In the genomic region with DNA sequence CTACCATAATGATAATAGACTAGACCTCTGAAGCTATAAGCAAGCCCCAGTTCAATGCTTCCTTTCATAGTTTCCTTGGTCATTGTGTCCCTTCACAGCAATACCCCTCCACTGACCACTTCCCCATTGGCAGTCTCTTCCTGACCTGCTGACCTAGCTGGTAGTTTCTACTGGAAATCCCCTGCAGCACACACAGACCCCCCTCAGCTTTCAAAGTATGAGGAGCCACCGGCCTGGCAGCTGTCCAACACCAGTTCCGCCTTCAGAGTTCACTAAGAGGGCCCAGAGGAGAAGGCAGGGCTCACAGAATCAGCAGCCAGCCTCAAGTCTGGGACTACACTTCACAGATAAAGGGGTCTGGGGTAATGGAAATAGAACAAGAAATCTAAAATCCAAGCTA, we compare ENCODE assay signal across 9 mouse cellular contexts. TPM values are rescaled to one million over a fixed set of nuclear protein-coding genes. Genes with fewer than 3 reads are reported as not detected.
DNase-seq lines count a peak whose midpoint lies in the region; ATAC-seq lines count a peak whose summit lies in the region.
"Had no signal": no experiment of that assay in that cellular context is flagged by ENCODE, and none has a peak within 500 bp of the region (broad histone marks: within the 10 kb centered on the region; RNA-seq: fewer than 3 reads in every experiment).

No protein-coding gene starts in this region.

- H3K9me3 ChIP-seq in heart, embryonic 11.5 days (replicated peaks; ENCODE audit: control insufficient read depth, low read length) = no peaks in the 10 kb centered on the region
- H3K9me3 ChIP-seq in kidney, embryonic 15.5 days (replicated peaks) = no peaks in the 10 kb centered on the region
- no peaks in the 10 kb centered on the region for H3K9me3 ChIP-seq in hindbrain, embryonic 12.5 days (replicated peaks)

- no peak for DNase-seq in heart, postnatal 10 days
- peak; percentile 53 to 56 for DNase-seq in spleen, adult 18-20 months
- no peak for DNase-seq in spleen, adult 12 weeks (ENCODE audit: low spot score)
- peak; percentile 51 for DNase-seq in splenic B cell, adult 2 months (ENCODE audit: low read depth, low spot score)
- DNase-seq in urinary bladder, postnatal 10 days (ENCODE audit: low spot score) = no peak
- DNase-seq: cerebellum, adult 11 months had no signal

- no peak overlapping the region for H3K4me3 ChIP-seq in heart, embryonic 11.5 days (ENCODE audit: low read depth, low read length)
- H3K4me3 ChIP-seq in kidney, embryonic 15.5 days (replicated peaks) = no peak overlapping the region
- H3K4me3 ChIP-seq in hindbrain, embryonic 12.5 days = no peak overlapping the region

- intact Hi-C loops in heart, postnatal 10 days (cut with DNase I) = no loop called here

- H3K27ac ChIP-seq in heart, embryonic 11.5 days (ENCODE audit: low read depth, low read length) = peak overlapping the region; percentile 57; the same call in 1 of the 2 replicates
- peak overlapping the region; percentile 85 for H3K27ac ChIP-seq in kidney, embryonic 15.5 days
- H3K27ac ChIP-seq in hindbrain, embryonic 12.5 days = no peak overlapping the region

- ATAC-seq in heart, embryonic 11.5 days (replicated peaks; ENCODE audit: insufficient number of reproducible peaks, low FRiP score, low TSS enrichment) = no peak
- ATAC-seq in kidney, embryonic 15.5 days (replicated peaks; ENCODE audit: low FRiP score) = no peak
- ATAC-seq in hindbrain, embryonic 12.5 days (ENCODE audit: low FRiP score) = no peak

- WGBS in heart, embryonic 11.5 days (ENCODE audit: insufficient replicate concordance) = 26% methylated on average over 2 of the region's 2 CpGs
- 46% methylated on average over 2 of the region's 2 CpGs for WGBS in kidney, embryonic 15.5 days
- 46% methylated on average over 2 of the region's 2 CpGs for WGBS in hindbrain, embryonic 12.5 days

- peaks cover 42% of the 10 kb centered on the region for H3K4me1 ChIP-seq in heart, embryonic 11.5 days (ENCODE audit: control insufficient read depth, insufficient read depth, low read length)
- peaks cover 68% of the 10 kb centered on the region for H3K4me1 ChIP-seq in kidney, embryonic 15.5 days
- H3K4me1 ChIP-seq in hindbrain, embryonic 12.5 days = peaks cover 12% of the 10 kb centered on the region

- no peak overlapping the region for H3K4me2 ChIP-seq in heart, embryonic 11.5 days
- H3K4me2 ChIP-seq in kidney, embryonic 15.5 days = no peak overlapping the region
- H3K4me2 ChIP-seq in hindbrain, embryonic 12.5 days (replicated peaks) = no peak overlapping the region

- H3K9ac ChIP-seq in heart, embryonic 11.5 days (ENCODE audit: low read depth, low read length) = no peak overlapping the region
- H3K9ac ChIP-seq in kidney, embryonic 15.5 days = no peak overlapping the region
- H3K9ac ChIP-seq in hindbrain, embryonic 12.5 days = no peak overlapping the region

- no peaks in the 10 kb centered on the region for H3K36me3 ChIP-seq in heart, embryonic 11.5 days (ENCODE audit: control insufficient read depth, insufficient read depth, low read length)
- no peaks in the 10 kb centered on the region for H3K36me3 ChIP-seq in kidney, embryonic 15.5 days
- H3K36me3 ChIP-seq in splenic B cell, adult 2 months (ENCODE audit: control insufficient read depth, insufficient read depth, low read length, poor library complexity, severe bottlenecking) = no peaks in the 10 kb centered on the region
- no peaks in the 10 kb centered on the region for H3K36me3 ChIP-seq in hindbrain, embryonic 12.5 days

- H3K27me3 ChIP-seq in heart, embryonic 11.5 days (ENCODE audit: control insufficient read depth, insufficient read depth, low read length) = no peaks in the 10 kb centered on the region
- H3K27me3 ChIP-seq in kidney, embryonic 15.5 days = no peaks in the 10 kb centered on the region
- H3K27me3 ChIP-seq in splenic B cell, adult 2 months (ENCODE audit: control insufficient read depth, insufficient read depth, low read length, poor library complexity, severe bottlenecking) = no peaks in the 10 kb centered on the region
- H3K27me3 ChIP-seq in hindbrain, embryonic 12.5 days = peaks cover under 1% of the 10 kb centered on the region; the same call in 1 of the 2 replicates

RNA-seq across cellular contexts. Expression of gene Rab20, which starts 17.6 kb away (rescaled TPM):
- 20.9 and 25.4 TPM in 2 replicates for polyA plus RNA-seq in heart, embryonic 11.5 days (2014; fragmentation: Nextera tagmentation; extraction: Ambion mirVana)
- 10 to 100 TPM; 28.6 to 30.4 TPM for total RNA-seq in heart, postnatal 10 days (2021)
- 24.2 and 26.5 TPM in 2 replicates for polyA plus RNA-seq in kidney, embryonic 15.5 days (2015; fragmentation: Nextera tagmentation; extraction: Ambion mirVana)
- polyA plus RNA-seq in hindbrain, embryonic 12.5 days (2016; fragmentation: Nextera tagmentation; extraction: Ambion mirVana) = 0.79 and 1.6 TPM in 2 replicates

RNA-seq across cellular contexts. Expression of gene Naxd, which starts 36.4 kb away (rescaled TPM):
- 72.0 and 75.8 TPM in 2 replicates for polyA plus RNA-seq in heart, embryonic 11.5 days (2014; fragmentation: Nextera tagmentation; extraction: Ambion mirVana)
- 10 to 100 TPM; 40.2 to 41.7 TPM for total RNA-seq in heart, postnatal 10 days (2021)
- 119 and 121 TPM in 2 replicates for polyA plus RNA-seq in kidney, embryonic 15.5 days (2015; fragmentation: Nextera tagmentation; extraction: Ambion mirVana)
- 109 and 121 TPM in 2 replicates for polyA plus RNA-seq in hindbrain, embryonic 12.5 days (2016; fragmentation: Nextera tagmentation; extraction: Ambion mirVana)

Comparison
In these comparisons a context has a peak if more than half of its experiments do, and no peak if none do; other contexts are left out.
1. DNase-seq: peak in spleen, adult 18-20 months (2 of 2) and splenic B cell, adult 2 months (single experiment); none in heart, postnatal 10 days (0 of 2), spleen, adult 12 weeks (single experiment) and urinary bladder, postnatal 10 days (single experiment).